Mouse (Mus musculus): ENCODE measurements around the gene Zbtb39. TPM values are rescaled to one million over a fixed set of nuclear protein-coding genes. Genes with fewer than 3 reads are reported as not detected.

Zbtb39 gene
- total RNA-seq (2021) = 1 to 10 TPM; 8.1 to 9.6 TPM

- intact Hi-C loops (cut with DNase I) = loop anchor here (2.0 kb wide), 1 partner anchor 270 kb away; no protein-coding TSS in a partner anchor
- DNase-seq = peak; percentile 84 to 85
Measured at GRCm38 (mm10) chr10:127739083-127739660, at the start of gene Zbtb39. TSS of gene Zbtb39 (plus strand) at chr10:127739538.

GRCm38 (mm10) chr10:127691053-127691452 lies 48.3 kb upstream of the Zbtb39 start:
- DNase-seq = no peak
- intact Hi-C loops (cut with DNase I) = loop anchor here (5.0 kb wide), 1 partner anchor 316 kb away; the partner anchor contains the start of gene Hsd17b6

- intact Hi-C loops (cut with DNase I) = loop anchor here (1.0 to 5.0 kb wide), 3 partner anchors 40 to 313 kb away; partner anchors contain the start of gene Hsd17b6
- peak; percentile 31 to 47 for DNase-seq
Measured at GRCm38 (mm10) chr10:127694636-127695035, 44.7 kb upstream of the Zbtb39 start.

GRCm38 (mm10) chr10:127695775-127696174 lies 43.6 kb upstream of the Zbtb39 start:
- no peak for DNase-seq
- intact Hi-C loops (cut with DNase I) = loop anchor here (2.0 kb wide), 1 partner anchor 241 kb away; no protein-coding TSS in a partner anchor

- intact Hi-C loops (cut with DNase I) = no loop called here
- no peak for DNase-seq
Measured at GRCm38 (mm10) chr10:127698966-127699365, 40.4 kb upstream of the Zbtb39 start.

- intact Hi-C loops (cut with DNase I) = no loop called here
- no peak for DNase-seq
Measured at GRCm38 (mm10) chr10:127703299-127703698, 36.0 kb upstream of the Zbtb39 start.

GRCm38 (mm10) chr10:127704293-127704692 lies 35.0 kb upstream of the Zbtb39 start:
- no peak for DNase-seq
- intact Hi-C loops (cut with DNase I) = no loop called here

- intact Hi-C loops (cut with DNase I) = no loop called here
- DNase-seq = no peak
Measured at GRCm38 (mm10) chr10:127704766-127705220, 34.5 kb upstream of the Zbtb39 start, which contains the start of gene Myo1a. TSS of gene Myo1a (plus strand) at chr10:127705170.

- intact Hi-C loops (cut with DNase I) = no loop called here
- no peak for DNase-seq
Measured at GRCm38 (mm10) chr10:127705783-127706182, 33.6 kb upstream of the Zbtb39 start.

GRCm38 (mm10) chr10:127707721-127708120 lies 31.6 kb upstream of the Zbtb39 start:
- intact Hi-C loops (cut with DNase I) = no loop called here
- peak; percentile 57 to 62 for DNase-seq

- intact Hi-C loops (cut with DNase I) = no loop called here
- no peak for DNase-seq
Measured at GRCm38 (mm10) chr10:127708850-127709370, 30.4 kb upstream of the Zbtb39 start.

- DNase-seq = no peak
Measured at GRCm38 (mm10) chr10:127710331-127710730, 29.0 kb upstream of the Zbtb39 start.

GRCm38 (mm10) chr10:127712736-127713135 lies 26.6 kb upstream of the Zbtb39 start:
- DNase-seq = no peak
- intact Hi-C loops (cut with DNase I) = no loop called here

More at GRCm38 (mm10) chr10:127710331-127710730, 29.0 kb upstream of the Zbtb39 start:
- intact Hi-C loops (cut with DNase I) = no loop called here

- intact Hi-C loops (cut with DNase I) = no loop called here
- DNase-seq = peak; percentile 32 to 46
Measured at GRCm38 (mm10) chr10:127721671-127722418, 17.5 kb upstream of the Zbtb39 start.

GRCm38 (mm10) chr10:127724178-127724577 lies 15.2 kb upstream of the Zbtb39 start, which contains the start of gene Tac2:
TSS of gene Tac2 (plus strand) at chr10:127724478.
- intact Hi-C loops (cut with DNase I) = no loop called here
- no peak for DNase-seq

GRCm38 (mm10) chr10:127725136-127725535 lies 14.2 kb upstream of the Zbtb39 start:
- intact Hi-C loops (cut with DNase I) = no loop called here
- no peak for DNase-seq

GRCm38 (mm10) chr10:127728437-127728836 lies 10.9 kb upstream of the Zbtb39 start:
- DNase-seq = no peak
- intact Hi-C loops (cut with DNase I) = no loop called here

GRCm38 (mm10) chr10:127730285-127730932 lies 8.9 kb upstream of the Zbtb39 start:
- intact Hi-C loops (cut with DNase I) = no loop called here

GRCm38 (mm10) chr10:127730933-127731310 lies 8.4 kb upstream of the Zbtb39 start:
- intact Hi-C loops (cut with DNase I) = no loop called here
- no peak for DNase-seq

More at GRCm38 (mm10) chr10:127730285-127730932, 8.9 kb upstream of the Zbtb39 start:
- DNase-seq = no peak

- no peak for DNase-seq
- intact Hi-C loops (cut with DNase I) = no loop called here
Measured at GRCm38 (mm10) chr10:127731397-127731796, 7.9 kb upstream of the Zbtb39 start.

- peak in 1 of 2 experiments; percentile 37 for DNase-seq
- intact Hi-C loops (cut with DNase I) = loop anchor here (1.0 to 2.0 kb wide), 3 partner anchors 40 to 94 kb away; no protein-coding TSS in a partner anchor
Measured at GRCm38 (mm10) chr10:127734434-127734833, 4.9 kb upstream of the Zbtb39 start.
